Mouse (Mus musculus): Measurements from ENCODE around the gene Atxn7l3. TPM values are rescaled to one million over a fixed set of nuclear protein-coding genes. Genes with fewer than 3 reads are reported as not detected.

The Atxn7l3 gene
- total RNA-seq, 4 experiments from 2014 or later = 51.0 to 53.8 (median 52.3) TPM

- no peak for DNase-seq
Observed at GRCm38 (mm10) chr11:102258521-102258920, 37.9 kb downstream of the Atxn7l3 start.

DNA sequence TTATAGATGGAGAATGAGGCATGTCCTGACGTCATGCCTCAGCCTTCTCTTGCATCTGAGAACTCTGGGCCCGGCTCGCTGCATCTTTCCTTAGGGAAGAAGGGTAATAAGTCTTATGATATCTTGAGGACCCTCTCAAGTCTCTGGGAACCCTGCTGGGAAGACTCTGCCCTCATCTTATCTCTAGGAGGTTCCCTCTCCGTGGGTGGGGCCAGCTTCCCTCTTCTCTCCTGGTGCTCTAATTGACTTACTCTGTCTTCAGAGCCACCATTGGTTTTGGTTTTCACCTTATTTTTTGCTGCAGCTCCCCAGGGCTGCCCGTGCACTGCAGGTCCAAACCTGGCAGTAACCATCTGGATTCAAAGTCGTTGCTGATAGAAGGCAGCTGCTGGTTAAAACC lies 38.3 kb downstream of the Atxn7l3 start:
- DNase-seq = no peak

GRCm38 (mm10) chr11:102257514-102257913 lies 38.9 kb downstream of the Atxn7l3 start:
- no peak for DNase-seq

DNA sequence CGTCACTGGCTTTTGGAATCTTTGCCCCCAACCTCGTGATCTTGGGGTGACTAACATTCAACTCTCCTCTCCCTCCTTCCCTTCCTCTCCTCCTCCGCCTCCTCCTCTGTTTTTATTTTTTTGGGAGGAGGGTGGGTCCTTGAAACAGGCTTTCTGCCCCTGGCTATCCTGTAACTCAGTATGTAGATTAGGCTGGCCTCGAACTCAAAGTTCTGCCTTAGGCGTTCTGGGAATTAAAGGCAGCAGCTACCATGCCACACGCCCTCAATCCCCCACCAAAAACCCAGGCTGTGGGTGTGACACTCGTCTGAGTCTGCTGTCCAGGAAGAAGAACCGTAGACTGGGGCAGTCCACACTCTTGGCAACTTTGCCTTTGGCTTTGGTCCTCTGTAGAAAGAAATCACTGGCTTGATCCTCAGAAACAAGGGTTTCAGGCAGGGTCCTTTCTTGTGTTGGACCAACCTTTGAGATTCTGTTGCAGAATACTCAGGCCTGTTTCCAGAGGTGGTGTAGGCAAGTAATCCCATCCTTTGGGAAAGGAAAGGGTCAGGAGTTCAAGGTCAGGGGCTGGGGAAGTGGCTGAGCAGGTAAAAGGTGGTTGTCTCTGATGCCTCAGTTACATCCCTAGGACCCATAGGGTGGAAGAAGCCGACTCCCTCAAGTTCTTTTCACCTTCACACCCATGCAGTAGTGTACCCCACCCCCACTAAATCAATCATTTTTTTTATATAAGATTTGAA lies 46.9 kb downstream of the Atxn7l3 start:
- no peak for DNase-seq

- DNase-seq = peak; percentile 83
Observed at GRCm38 (mm10) chr11:102248630-102249230, 47.7 kb downstream of the Atxn7l3 start, which contains the start of gene BC030867. TSS of gene BC030867 (plus strand) at chr11:102248882.

DNA sequence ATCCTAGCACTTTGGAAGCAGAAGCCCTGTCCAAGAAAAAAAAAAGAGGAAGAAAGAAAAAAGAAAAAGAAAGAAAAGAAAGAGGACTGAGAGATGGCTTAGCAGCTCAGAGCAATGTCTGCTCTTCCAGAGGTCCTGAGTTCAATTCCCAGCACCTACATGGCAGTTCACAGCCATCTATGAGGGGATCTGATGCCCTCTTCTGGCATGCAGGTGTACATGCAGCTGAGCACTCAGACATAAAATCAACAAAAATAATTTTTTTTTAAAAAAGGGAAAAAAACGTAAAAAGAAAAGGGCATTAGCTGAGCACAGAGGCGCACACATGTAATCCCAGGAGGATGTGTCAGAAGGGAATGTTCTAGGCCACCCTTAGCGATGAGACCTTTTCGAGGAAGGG lies 49.6 kb downstream of the Atxn7l3 start:
- DNase-seq = no peak

DNA sequence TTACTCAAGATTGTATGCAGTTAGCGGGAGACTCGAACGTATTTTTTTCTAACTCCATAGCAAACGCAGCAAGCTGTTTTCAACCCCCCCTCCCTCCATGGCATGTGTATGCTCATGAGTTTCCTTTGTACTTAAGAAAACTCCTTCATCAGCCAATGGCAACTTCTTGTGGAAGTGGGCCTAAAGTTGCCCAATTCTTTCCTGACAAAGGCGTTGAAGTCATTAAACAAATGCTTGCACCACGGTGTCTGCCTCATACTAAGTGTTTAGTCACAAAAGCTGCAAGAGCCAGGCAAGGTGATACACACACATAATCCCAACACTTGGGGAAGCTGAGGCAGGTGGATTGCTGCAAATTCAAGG lies 50.2 kb downstream of the Atxn7l3 start:
- no peak for DNase-seq

- no peak for DNase-seq
Observed at GRCm38 (mm10) chr11:102245581-102246272, 50.7 kb downstream of the Atxn7l3 start.

DNA sequence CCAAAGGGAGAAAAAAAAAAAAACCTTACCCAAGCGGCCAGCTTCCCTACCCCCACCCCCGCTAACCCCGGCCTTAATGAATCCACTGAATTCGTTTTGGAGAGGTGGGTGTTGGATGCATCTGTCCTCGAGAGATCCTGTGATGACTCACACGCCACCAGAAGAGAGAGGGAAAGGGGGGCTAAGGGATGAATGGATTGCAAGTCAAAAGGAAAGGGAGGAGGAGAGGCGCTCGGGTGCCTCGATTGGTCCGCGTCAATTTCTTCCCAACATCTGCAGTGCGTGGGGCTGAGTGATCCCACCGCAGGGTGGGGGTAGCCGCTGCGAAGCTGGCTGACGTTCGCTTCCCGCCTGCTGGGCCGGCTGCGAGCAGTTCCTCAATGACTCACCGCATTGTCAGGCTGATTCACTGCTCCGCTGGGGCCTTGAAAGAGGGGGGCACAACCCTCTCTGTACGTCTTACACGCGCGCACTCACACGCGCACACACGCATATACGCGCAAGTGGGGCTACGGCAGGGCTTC lies 51.4 kb downstream of the Atxn7l3 start:
- peak; percentile 83 for DNase-seq

DNA sequence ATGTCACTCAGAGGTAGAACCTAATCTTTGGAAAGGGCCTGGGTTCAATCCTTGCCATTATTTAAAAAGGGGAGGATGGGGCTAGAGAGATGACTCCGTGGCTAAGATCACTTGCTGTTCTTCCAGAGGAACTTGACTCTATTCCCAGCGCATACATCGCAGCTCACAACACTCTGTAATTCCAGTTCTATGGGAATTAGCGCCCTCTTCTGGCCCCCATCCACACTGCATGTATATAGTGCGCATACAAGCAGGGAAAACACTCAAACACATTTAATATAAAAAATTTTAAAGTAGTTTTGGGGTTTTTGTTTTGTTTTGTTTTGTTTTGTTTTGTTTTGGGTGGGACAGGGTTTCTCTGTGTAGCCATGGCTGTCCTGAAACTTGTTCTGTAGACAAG lies 54.6 kb downstream of the Atxn7l3 start:
- no peak for DNase-seq

- no peak for DNase-seq
Observed at GRCm38 (mm10) chr11:102241246-102241645, 55.2 kb downstream of the Atxn7l3 start.

GRCm38 (mm10) chr11:102240636-102241035 lies 55.8 kb downstream of the Atxn7l3 start:
- no peak for DNase-seq

Other genes with a start within 250 kb of the Atxn7l3 start
- gene Mpp2, start 208.1 kb downstream of the Atxn7l3 start, total RNA-seq (2022) = 10 to 100 TPM; 12.6 to 29.0 (median 15.2) TPM
- gene Ppy, start 195.3 kb downstream of the Atxn7l3 start, total RNA-seq (2022) = not detected
- gene Pyy, start 188.8 kb downstream of the Atxn7l3 start, total RNA-seq (2022) = not detected
- 1 to 10 TPM in 2 of 4 experiments, under 1 TPM in 2; 0.20 to 3.0 (median 1.6) TPM for gene Nags, start 151.1 kb downstream of the Atxn7l3 start, total RNA-seq (2022)
- 10 to 100 TPM; 18.0 to 21.8 (median 19.7) TPM for gene Tmem101, start 140.2 kb downstream of the Atxn7l3 start, total RNA-seq (2022)
- 10 to 100 TPM; 67.2 to 86.9 (median 81.0) TPM for gene Lsm12, start 111.3 kb downstream of the Atxn7l3 start, total RNA-seq (2022)
- gene G6pc3, start 107.0 kb downstream of the Atxn7l3 start, total RNA-seq (2022) = 100 to 1,000 TPM; 143 to 173 (median 158) TPM
- 100 to 1,000 TPM; 100 to 175 (median 132) TPM for gene Hdac5, start 66.5 kb downstream of the Atxn7l3 start, total RNA-seq (2022)
- gene BC030867, start 47.7 kb downstream of the Atxn7l3 start, total RNA-seq (2022) = under 1 TPM; 0.41 to 0.83 (median 0.56) TPM
- 1 to 10 TPM in 2 of 4 experiments, under 1 TPM in 2; 0.20 to 1.2 (median 0.78) TPM for gene Asb16, start 27.9 kb downstream of the Atxn7l3 start, total RNA-seq (2022)
- gene Tmub2, start 11.7 kb downstream of the Atxn7l3 start, total RNA-seq (2022) = 10 to 100 TPM; 59.6 to 67.4 (median 63.3) TPM
- 100 to 1,000 TPM in 1 of 4 experiments, 10 to 100 TPM in 3; 87.3 to 115 (median 94.5) TPM for gene Ubtf, start 23.1 kb upstream of the Atxn7l3 start, total RNA-seq (2022)
- under 1 TPM; 0.06 to 0.70 (median 0.31) TPM for gene Slc4a1, start 69.6 kb upstream of the Atxn7l3 start, total RNA-seq (2022)
- gene Rundc3a, start 96.8 kb upstream of the Atxn7l3 start, total RNA-seq (2022) = 10 to 100 TPM; 53.9 to 83.9 (median 77.5) TPM
- 100 to 1,000 TPM; 343 to 469 (median 379) TPM for gene Slc25a39, start 111.3 kb upstream of the Atxn7l3 start, total RNA-seq (2022)
- 100 to 1,000 TPM; 171 to 220 (median 202) TPM for gene Grn, start 133.7 kb upstream of the Atxn7l3 start, total RNA-seq (2022)
- 1 to 10 TPM; 3.8 to 6.2 (median 5.0) TPM for gene Fam171a2, start 151.1 kb upstream of the Atxn7l3 start, total RNA-seq (2022)
- 1 to 10 TPM; 2.9 to 4.7 (median 4.1) TPM for gene Itga2b, start 173.5 kb upstream of the Atxn7l3 start, total RNA-seq (2022)

Measured in adrenal gland, adult 8-10 months (tissue).